Mouse (Mus musculus): ENCODE measurements around the gene Larp4b. TPM values are rescaled to one million over a fixed set of nuclear protein-coding genes. Genes with fewer than 3 reads are reported as not detected.

The Larp4b gene
- polyA plus RNA-seq, 1 experiment from 2014 or later: 36.9 TPM

DNA sequence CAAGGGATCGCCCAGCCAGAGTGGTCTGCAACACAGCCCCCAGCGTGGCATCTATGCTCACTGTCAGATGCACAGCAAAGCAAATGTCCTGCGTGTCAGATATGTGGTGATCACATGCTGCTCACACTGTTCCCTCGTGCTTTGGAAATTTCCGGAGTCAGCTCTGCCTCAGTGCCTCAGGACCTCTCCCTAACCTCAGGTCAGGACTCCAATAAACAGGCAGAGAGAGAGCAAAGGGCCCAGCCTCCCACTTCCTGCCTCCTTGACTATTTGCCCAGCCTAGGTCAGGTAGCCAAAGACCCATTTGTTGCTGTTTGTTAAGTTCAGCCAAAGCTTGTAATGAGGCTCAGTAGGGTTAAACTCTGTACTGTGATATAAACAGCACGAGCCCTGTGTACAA, 87.4 kb downstream of the Larp4b start:
- no peak for DNase-seq (ENCODE audit: low spot score, missing footprints)
- WGBS: 78% methylated on average over 6 of the region's 6 CpGs
- Histone ChIP-seq H3K4me1 (ENCODE audit: control insufficient read depth, insufficient read depth, low read length) (no peaks in the 10 kb centered on the region), H3K4me2 (no peak overlapping the region), H3K36me3 (ENCODE audit: control insufficient read depth, insufficient read depth, low read length) (no peaks in the 10 kb centered on the region), H3K27ac (ENCODE audit: low read depth, low read length) (no peak overlapping the region), H3K27me3 (ENCODE audit: control insufficient read depth, insufficient read depth, low read length) (no peaks in the 10 kb centered on the region; the same call in 1 of the 2 replicates), H3K4me3 (ENCODE audit: low read depth, low read length) (no peak overlapping the region), H3K9ac (ENCODE audit: low read length) (no peak overlapping the region), H3K9me3 (ENCODE audit: control insufficient read depth, low read length) (no peaks in the 10 kb centered on the region)
- ATAC-seq (ENCODE audit: low FRiP score): no peak

DNA sequence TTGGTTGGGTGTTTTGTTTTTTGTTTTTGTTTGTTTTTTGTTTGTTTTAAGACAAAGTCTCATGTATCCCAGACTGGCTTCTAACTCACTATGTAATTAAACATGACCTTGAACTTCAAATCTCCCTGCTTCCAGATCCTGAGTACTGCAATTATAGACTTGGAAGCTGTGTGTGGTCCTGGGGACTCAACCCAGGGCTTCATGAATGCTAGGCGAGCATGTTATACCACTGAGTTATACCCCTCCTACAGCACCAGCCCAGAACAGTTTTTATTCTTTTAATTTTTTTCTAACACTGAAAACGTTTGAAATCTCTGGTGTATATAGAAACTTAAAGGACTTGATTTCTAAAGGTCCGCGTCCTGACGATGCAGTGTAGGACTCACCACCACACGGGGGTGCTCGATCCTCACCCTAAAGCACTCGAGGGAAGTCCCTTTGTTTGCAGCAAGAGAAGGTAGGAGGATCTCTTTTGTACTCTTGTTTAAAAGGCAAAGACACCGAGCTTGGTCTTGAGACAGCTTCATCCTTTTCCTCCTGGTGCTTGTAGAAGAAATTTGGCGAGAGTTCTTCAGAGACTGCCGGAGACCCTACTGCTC, 88.1 kb downstream of the Larp4b start:
- H3K4me2 ChIP-seq: no peak overlapping the region
- H3K36me3 ChIP-seq (ENCODE audit: control insufficient read depth, insufficient read depth, low read length): no peaks in the 10 kb centered on the region
- no peak overlapping the region for H3K4me3 ChIP-seq (ENCODE audit: low read depth, low read length)
- ATAC-seq (ENCODE audit: low FRiP score): peak; percentile 84
- H3K9me3 ChIP-seq (ENCODE audit: control insufficient read depth, low read length): no peaks in the 10 kb centered on the region
- DNase-seq (ENCODE audit: low spot score, missing footprints): peak; percentile 95
- H3K9ac ChIP-seq (ENCODE audit: low read length): peak overlapping the region; percentile 26; the same call in 1 of the 2 replicates
- WGBS: 8% methylated on average over 11 of the region's 11 CpGs
- H3K27ac ChIP-seq (ENCODE audit: low read depth, low read length): no peak overlapping the region
- no peaks in the 10 kb centered on the region for H3K4me1 ChIP-seq (ENCODE audit: control insufficient read depth, insufficient read depth, low read length)
- H3K27me3 ChIP-seq (ENCODE audit: control insufficient read depth, insufficient read depth, low read length): no peaks in the 10 kb centered on the region; the same call in 1 of the 2 replicates

DNA sequence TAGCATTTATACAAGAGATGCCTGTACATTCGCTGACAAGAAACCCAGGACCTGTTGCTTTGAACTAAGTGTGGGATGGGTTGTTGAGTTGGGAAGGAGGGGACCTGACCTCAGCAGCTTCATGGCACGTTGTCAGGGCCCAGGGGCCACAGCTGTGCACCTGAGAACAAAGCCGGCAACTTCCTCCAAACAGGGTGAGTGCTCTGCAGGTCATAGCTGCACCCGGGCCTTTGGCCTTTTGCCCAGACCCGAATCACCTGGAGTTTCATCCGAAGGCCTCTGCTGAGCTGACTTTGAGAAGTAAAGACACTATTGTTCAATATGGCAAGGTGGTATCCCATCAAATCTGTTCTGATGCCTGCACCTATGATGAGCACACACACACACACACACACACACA, 90.6 kb downstream of the Larp4b start:
- H3K9me3 ChIP-seq (ENCODE audit: control insufficient read depth, low read length): no peaks in the 10 kb centered on the region
- no peaks in the 10 kb centered on the region for H3K36me3 ChIP-seq (ENCODE audit: control insufficient read depth, insufficient read depth, low read length)
- no peaks in the 10 kb centered on the region; the same call in 1 of the 2 replicates for H3K27me3 ChIP-seq (ENCODE audit: control insufficient read depth, insufficient read depth, low read length)
- no peak overlapping the region for H3K27ac ChIP-seq (ENCODE audit: low read depth, low read length)
- H3K4me2 ChIP-seq: no peak overlapping the region
- H3K4me1 ChIP-seq (ENCODE audit: control insufficient read depth, insufficient read depth, low read length): peaks cover 5% of the 10 kb centered on the region
- H3K4me3 ChIP-seq (ENCODE audit: low read depth, low read length): no peak overlapping the region
- WGBS: 85% methylated on average over 6 of the region's 6 CpGs
- DNase-seq (ENCODE audit: low spot score, missing footprints) (no peak), ATAC-seq (ENCODE audit: low FRiP score) (no peak)
- no peak overlapping the region for H3K9ac ChIP-seq (ENCODE audit: low read length)

DNA sequence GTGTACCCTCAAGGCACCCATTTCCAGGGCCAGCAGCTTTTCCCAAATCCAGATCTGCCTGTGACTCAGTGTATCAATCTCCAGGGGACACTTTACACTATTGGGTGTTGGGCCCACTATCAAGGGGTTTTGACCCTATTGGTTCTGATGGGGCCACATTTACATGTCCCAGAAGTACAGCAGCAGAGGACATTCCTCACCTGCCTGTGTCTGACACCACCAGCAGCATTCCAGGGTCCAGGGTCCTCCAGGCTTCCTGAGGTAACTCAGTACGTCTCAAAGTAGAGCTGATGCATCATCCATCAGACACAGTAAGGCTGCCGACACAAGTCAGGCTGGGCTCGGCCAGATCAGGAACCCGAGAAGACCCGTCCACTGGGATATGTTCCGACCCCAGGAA, 91.0 kb downstream of the Larp4b start:
- no peak overlapping the region for H3K4me2 ChIP-seq
- DNase-seq (ENCODE audit: low spot score, missing footprints) (no peak), ATAC-seq (ENCODE audit: low FRiP score) (no peak)
- no peak overlapping the region for H3K27ac ChIP-seq (ENCODE audit: low read depth, low read length)
- no peak overlapping the region for H3K9ac ChIP-seq (ENCODE audit: low read length)
- no peaks in the 10 kb centered on the region for H3K9me3 ChIP-seq (ENCODE audit: control insufficient read depth, low read length)
- H3K36me3 ChIP-seq (ENCODE audit: control insufficient read depth, insufficient read depth, low read length): no peaks in the 10 kb centered on the region
- peaks cover 5% of the 10 kb centered on the region for H3K4me1 ChIP-seq (ENCODE audit: control insufficient read depth, insufficient read depth, low read length)
- WGBS: 91% methylated on average over 6 of the region's 6 CpGs
- H3K4me3 ChIP-seq (ENCODE audit: low read depth, low read length): no peak overlapping the region
- H3K27me3 ChIP-seq (ENCODE audit: control insufficient read depth, insufficient read depth, low read length): no peaks in the 10 kb centered on the region; the same call in 1 of the 2 replicates

DNA sequence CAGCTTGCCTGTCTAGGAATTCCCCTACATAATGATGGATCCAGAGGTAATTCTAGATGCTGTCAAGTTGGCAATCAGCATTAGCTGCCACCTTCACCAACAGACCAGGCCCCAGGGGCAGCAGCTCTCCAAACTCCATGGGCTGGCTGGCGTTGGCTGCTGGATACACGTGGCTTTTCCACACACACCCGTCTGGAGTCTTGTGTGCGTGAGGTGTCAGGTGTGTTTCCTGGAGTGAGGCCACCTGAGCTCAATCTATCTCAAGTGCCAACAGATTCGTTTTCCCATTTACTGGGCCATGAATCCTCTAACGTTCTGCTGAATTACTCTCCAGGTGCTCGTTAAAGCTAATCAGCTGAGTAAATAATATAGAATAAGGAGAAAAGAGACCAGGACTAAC, 93.5 kb downstream of the Larp4b start:
- Histone ChIP-seq H3K4me3 (ENCODE audit: low read depth, low read length) (no peak overlapping the region), H3K27ac (ENCODE audit: low read depth, low read length) (no peak overlapping the region), H3K4me2 (no peak overlapping the region), H3K36me3 (ENCODE audit: control insufficient read depth, insufficient read depth, low read length) (no peaks in the 10 kb centered on the region), H3K27me3 (ENCODE audit: control insufficient read depth, insufficient read depth, low read length) (no peaks in the 10 kb centered on the region; the same call in 1 of the 2 replicates), H3K9ac (ENCODE audit: low read length) (no peak overlapping the region), H3K4me1 (ENCODE audit: control insufficient read depth, insufficient read depth, low read length) (peaks cover 7% of the 10 kb centered on the region), H3K9me3 (ENCODE audit: control insufficient read depth, low read length) (no peaks in the 10 kb centered on the region)
- DNase-seq (ENCODE audit: low spot score, missing footprints) (no peak), ATAC-seq (ENCODE audit: low FRiP score) (no peak)
- WGBS: 62% methylated on average over 7 of the region's 7 CpGs

DNA sequence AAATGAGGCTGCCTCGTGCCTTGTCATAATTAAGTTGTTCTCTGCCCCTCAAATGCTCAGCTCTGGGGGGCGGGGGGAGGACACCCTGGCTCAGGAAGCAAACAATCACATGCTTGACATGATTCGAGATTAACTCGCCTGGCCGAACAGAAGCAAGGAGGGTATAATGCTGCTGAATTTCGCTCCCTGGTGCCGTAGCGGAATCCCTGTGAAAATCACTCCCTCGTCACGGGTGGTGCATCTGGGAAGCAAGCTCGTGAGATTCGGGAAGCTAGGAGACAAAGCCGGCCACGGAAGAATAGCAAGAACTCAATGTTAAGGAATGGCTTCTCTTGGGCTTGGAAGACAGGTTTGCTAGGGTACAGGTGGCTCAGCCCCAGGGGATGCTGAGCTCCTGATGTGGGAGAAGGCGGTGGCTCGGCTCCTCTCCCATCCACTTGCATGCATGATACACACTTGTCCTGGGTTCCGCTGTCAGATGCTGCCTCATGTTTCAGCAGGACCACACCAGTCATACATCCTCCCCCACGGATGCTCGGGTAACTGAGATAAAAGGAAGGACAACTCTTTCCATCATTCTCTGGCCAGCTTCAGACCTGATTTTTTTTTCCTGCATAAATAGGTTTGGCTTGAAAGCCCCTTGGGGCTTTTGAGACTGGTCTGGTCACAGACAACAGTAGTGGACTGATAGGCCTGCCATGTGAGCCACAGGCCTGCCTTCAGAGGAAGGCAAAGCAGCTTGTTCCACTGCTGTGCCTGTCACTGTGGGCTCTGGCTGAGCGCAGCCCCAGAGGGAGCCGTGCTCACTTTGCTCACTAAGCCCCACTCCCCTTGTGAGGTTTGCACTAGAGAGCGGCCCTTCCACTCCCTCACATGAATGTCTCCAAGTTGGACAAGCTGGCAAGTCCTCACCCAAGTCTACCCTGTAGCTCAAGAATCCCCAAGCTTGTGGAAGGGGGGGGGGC, 94.2 kb downstream of the Larp4b start:
- Histone ChIP-seq H3K27me3 (ENCODE audit: control insufficient read depth, insufficient read depth, low read length) (no peaks in the 10 kb centered on the region; the same call in 1 of the 2 replicates), H3K4me1 (ENCODE audit: control insufficient read depth, insufficient read depth, low read length) (peaks cover 7% of the 10 kb centered on the region), H3K4me2 (peak overlapping the region; percentile 22; the same call in 1 of the 2 replicates), H3K9me3 (ENCODE audit: control insufficient read depth, low read length) (no peaks in the 10 kb centered on the region), H3K4me3 (ENCODE audit: low read depth, low read length) (no peak overlapping the region), H3K9ac (ENCODE audit: low read length) (no peak overlapping the region), H3K27ac (ENCODE audit: low read depth, low read length) (no peak overlapping the region), H3K36me3 (ENCODE audit: control insufficient read depth, insufficient read depth, low read length) (no peaks in the 10 kb centered on the region)
- 30% methylated on average over 22 of the region's 22 CpGs for WGBS
- DNase-seq (ENCODE audit: low spot score, missing footprints) (peak; percentile 88), ATAC-seq (ENCODE audit: low FRiP score) (peak; percentile 23; the same call in 1 of the 2 replicates)

DNA sequence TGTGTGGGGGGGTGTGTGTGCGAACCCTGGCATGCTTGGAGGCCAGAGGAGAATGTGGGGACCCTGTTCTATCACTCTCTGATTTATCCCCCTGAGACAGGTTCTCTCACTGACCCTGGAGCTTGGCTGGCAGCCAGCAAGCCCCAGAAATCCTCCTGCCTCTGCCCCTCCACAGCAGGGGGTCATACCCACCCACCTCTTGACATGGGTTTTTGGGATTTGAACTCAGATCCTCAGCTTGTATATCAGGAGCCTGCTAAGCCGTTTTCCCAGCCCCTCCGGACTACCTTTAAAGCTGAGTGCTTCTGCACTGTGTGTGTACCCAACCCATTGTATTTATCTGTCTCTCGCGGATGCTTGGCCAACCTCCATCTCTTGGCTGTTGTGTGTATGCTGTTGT, 95.8 kb downstream of the Larp4b start:
- Histone ChIP-seq H3K27ac (ENCODE audit: low read depth, low read length) (no peak overlapping the region), H3K4me3 (ENCODE audit: low read depth, low read length) (no peak overlapping the region), H3K9me3 (ENCODE audit: control insufficient read depth, low read length) (no peaks in the 10 kb centered on the region), H3K9ac (ENCODE audit: low read length) (no peak overlapping the region), H3K4me2 (no peak overlapping the region), H3K27me3 (ENCODE audit: control insufficient read depth, insufficient read depth, low read length) (no peaks in the 10 kb centered on the region; the same call in 1 of the 2 replicates), H3K4me1 (ENCODE audit: control insufficient read depth, insufficient read depth, low read length) (peaks cover 7% of the 10 kb centered on the region), H3K36me3 (ENCODE audit: control insufficient read depth, insufficient read depth, low read length) (no peaks in the 10 kb centered on the region)
- DNase-seq (ENCODE audit: low spot score, missing footprints) (peak; percentile 62), ATAC-seq (ENCODE audit: low FRiP score) (no peak)
- WGBS: 89% methylated on average over 5 of the region's 5 CpGs

DNA sequence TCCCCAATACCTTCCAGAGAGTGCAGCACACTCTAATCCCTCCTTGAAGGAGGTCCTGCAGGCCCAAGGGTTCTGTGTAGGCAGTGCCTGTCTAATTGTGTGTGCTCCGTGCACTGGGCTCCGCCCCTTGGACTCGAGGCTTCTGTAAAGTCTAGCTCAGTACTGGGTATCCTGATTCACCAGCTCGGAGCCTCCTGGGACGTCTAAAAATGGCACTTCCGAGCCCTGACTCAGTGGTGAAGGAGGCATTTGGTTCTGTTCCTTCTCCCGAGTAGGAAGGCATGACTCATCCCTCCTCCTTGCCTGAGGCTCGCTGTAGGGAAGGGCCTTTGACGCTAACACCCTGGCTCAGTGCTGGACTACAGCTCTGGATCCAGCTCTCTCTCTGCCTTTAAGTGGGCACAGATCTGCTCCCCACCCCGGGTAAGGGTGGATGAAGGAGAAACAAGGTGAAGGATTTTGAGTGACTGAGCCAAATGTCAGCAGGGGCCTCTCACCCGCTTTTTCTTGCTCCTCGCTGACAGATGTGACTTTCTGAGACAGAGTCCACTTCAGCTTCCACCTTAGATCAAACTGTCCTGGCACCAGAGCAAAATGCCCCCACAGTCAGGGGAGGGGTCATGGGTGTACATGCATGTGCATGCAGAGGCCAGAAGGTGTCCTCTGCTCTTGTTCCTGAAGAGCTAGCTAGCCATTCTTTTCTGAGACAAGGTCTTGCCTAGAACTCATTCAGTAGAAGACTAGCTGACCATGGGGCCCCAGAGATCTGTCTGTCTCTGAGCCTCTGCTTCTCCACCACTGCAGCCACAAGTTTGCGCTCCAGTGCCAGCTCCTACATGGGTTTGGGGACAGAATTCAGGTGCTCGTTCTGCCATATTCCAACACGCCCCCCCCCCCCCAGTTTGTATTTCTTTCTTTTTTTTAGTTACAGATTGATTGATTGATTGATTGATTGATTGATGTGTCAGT, 97.8 kb downstream of the Larp4b start:
- H3K4me2 ChIP-seq: no peak overlapping the region
- no peak overlapping the region for H3K27ac ChIP-seq (ENCODE audit: low read depth, low read length)
- H3K27me3 ChIP-seq (ENCODE audit: control insufficient read depth, insufficient read depth, low read length): no peaks in the 10 kb centered on the region
- H3K4me1 ChIP-seq (ENCODE audit: control insufficient read depth, insufficient read depth, low read length): peaks cover 7% of the 10 kb centered on the region
- peak; percentile 36; the same call in 1 of the 2 replicates for ATAC-seq (ENCODE audit: low FRiP score)
- no peak overlapping the region for H3K9ac ChIP-seq (ENCODE audit: low read length)
- peak; percentile 83 for DNase-seq (ENCODE audit: low spot score, missing footprints)
- H3K36me3 ChIP-seq (ENCODE audit: control insufficient read depth, insufficient read depth, low read length): no peaks in the 10 kb centered on the region
- no peak overlapping the region for H3K4me3 ChIP-seq (ENCODE audit: low read depth, low read length)
- 38% methylated on average over 15 of the region's 15 CpGs for WGBS
- H3K9me3 ChIP-seq (ENCODE audit: control insufficient read depth, low read length): no peaks in the 10 kb centered on the region

Measured in midbrain, embryonic 11.5 days (tissue).